Mouse (Mus musculus) olfactory bulb, adult 2 months (tissue): ENCODE data around the gene Olfr1424.

Experiments used
- CTCF ChIP-seq: fragments of 200-500 bp; IDR thresholded peaks from 2 replicates; pipeline ENCODE4 v1.5.1; 2012; ENCODE audit warnings: low read depth, mild to moderate bottlenecking, low read length, moderate library complexity; ENCODE audit not compliant: insufficient read depth
- POLR2A ChIP-seq: fragments of 200-500 bp; IDR thresholded peaks from 2 replicates; pipeline ENCODE4 v1.6.1; 2012; ENCODE audit warnings: mild to moderate bottlenecking, low read depth, low read length, moderate library complexity; ENCODE audit not compliant: insufficient read depth

- TF ChIP-seq CTCF (no peak), POLR2A (no peak)
Observed at GRCm38 (mm10) chr19:12043163-12043562, 19.3 kb downstream of the Olfr1424 start.
